Mouse (Mus musculus) erythroid progenitor cell, adult 5-6 weeks (primary cell): ENCODE results near the gene Frs3. TPM values are rescaled to one million over a fixed set of nuclear protein-coding genes. Genes with fewer than 3 reads are reported as not detected.
"Not testable (repeated sequence)": the region's sequence is repeated elsewhere in the genome, so short reads cannot be mapped to it uniquely, and the experiment has no call there.

Experiments used
- ATAC-seq: replicated peaks from 2 replicates; pipeline ENCODE4 v1.8.0; 2016; ENCODE audit warnings: moderate number of reproducible peaks, mild to moderate bottlenecking, moderate TSS enrichment, inconsistent platforms; ENCODE audit not compliant: poor library complexity, low FRiP score, severe bottlenecking
- total RNA-seq, 2 experiments: library from RNA; stranded (forward) in 1 of 2; stranded (reverse) in 1 of 2; fragments of 150-400 nt in 1 of 2; fragments of 186-747, 209-891 nt in 1 of 2; gene quantifications; 2 replicates each; pipeline versions ENCODE4 v1.2.3 to v1.2.4; 2015 to 2017; ENCODE audit warnings: low replicate concordance in 2 of 2

The Frs3 gene
- not detected in 2 replicates for total RNA-seq (2015; ENCODE audit: low replicate concordance)
- total RNA-seq (2017; ENCODE audit: low replicate concordance), result not detected in 2 replicates

DNA sequence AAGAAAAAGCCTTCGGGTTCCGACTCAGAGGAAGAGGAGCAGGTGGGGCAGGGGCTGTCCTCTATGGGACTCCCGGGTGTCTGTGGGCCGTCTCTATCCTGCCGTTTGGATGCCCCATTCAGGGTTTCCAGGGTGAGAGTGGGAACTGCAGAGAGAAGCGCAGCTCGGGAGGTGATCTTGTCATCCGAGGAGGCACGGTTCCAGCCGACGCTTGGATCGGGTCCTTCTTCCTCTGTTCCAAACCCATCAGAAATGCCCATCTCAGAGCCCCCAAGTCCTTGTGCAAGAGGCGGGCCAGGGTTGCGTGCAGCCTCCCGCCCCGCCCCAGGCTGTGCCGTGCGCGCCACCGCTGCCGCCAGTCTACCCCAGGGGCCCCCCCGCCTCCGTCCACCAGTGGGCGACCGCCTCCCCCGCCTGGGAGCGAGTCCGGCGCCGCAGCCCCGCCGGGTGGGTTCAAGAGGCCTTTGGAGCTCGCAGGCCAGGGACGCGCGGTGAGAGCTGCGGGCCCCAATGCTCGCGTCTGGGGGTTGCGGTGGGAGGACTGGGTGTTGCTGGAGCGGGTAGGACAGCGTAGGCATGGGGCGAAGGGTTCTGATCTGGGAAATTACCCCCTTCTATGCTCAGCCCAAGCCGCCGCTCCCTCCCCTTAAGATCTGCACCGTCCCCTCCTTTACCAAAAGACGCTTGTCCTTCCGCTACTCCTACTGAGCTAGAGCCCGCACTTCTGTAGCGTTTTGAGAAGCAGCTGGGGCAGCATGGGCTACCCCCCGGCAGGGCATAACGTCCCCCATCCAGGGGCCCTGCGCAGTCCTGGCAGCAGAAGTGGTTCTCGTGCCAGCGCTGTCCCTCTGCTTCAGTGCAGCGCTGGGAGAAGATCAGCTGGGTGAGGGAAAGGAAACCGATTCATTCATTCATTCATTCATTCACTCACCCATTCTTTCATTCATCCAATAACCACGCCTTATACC is at the start of gene Frs3:
TSS of gene Frs3 (plus strand) at position 423 of the 968 bp plus-strand sequence.
- no peak for ATAC-seq

DNA sequence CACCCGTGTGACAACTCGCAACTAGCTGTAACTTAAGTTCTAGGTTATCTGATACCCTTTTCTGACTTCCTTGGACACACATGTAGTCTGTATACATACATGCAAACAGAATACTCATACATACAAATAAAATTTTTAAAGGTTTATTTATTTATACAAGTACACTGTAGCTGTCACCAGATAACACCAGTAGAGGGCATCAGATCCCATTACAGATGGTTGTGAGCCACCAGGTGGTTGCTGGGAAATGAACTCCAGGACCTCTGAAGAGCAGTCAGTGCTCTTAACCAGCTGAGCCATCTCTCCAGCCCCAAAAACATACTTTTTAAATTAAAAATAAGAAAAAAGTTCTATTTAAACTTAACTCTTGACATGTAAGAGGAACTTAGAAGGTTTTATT is 45.8 kb upstream of the Frs3 start:
- ATAC-seq, result no peak

DNA sequence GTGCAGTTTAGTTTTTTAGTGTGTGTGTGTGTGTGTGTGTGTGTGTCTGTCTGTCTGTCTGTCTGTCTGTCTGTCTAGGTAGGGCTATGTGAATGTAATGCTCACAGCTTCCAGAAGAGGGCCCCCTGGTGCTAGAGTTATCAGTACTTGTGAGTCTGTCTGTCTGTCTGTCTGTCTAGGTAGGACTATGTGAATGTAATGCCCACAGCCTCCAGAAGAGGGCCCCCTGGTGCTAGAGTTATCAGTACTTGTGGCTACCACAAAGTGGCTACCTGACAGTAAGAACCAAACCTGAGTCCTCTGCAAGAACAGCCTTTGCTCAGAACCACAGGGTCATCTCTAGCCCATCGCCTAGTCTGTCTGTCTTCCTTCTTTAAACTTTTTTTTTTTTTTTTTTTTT is 42.1 kb upstream of the Frs3 start:
- peak; percentile 76 for ATAC-seq

DNA sequence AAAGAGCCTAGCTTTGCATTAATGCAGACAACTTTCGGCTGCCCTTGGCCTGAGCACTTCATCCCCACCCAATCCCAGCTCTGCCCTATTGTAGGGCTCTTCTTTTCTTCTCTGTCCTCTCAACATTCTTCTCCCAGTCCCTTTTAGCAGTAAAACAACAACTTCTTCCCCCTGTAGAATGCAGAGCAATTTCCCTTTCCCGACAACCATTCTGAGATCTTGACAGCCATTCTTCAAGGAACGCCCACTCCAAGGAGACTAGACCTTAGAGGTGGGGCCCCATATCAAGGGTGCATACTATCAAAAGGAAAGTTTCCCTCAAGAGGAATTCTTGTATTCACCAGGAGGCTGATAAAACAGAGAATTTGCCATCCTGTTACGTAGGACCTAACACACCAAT is 39.9 kb upstream of the Frs3 start:
- no peak for ATAC-seq

- no peak for ATAC-seq
Measured at GRCm38 (mm10) chr17:47651953-47652352, 36.9 kb upstream of the Frs3 start.

DNA sequence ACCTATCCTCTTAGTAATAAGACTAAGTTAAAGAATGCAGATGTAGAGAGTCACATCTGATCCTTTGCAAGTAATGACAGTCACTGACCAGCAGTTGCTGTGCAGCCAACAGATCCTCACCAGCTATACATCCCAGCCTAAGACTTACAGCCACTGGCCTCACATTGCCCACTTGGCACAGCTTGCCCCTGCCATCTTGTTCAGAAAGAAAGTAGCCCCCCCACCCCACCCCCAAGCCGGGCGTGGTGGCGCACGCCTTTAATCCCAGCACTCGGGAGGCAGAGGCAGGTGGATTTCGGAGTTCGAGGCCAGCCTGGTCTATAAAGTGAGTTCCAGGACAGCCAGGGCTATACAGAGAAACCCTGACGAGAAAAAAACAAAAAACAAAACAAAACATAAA is 34.5 kb upstream of the Frs3 start:
- not testable (repeated sequence) for ATAC-seq

DNA sequence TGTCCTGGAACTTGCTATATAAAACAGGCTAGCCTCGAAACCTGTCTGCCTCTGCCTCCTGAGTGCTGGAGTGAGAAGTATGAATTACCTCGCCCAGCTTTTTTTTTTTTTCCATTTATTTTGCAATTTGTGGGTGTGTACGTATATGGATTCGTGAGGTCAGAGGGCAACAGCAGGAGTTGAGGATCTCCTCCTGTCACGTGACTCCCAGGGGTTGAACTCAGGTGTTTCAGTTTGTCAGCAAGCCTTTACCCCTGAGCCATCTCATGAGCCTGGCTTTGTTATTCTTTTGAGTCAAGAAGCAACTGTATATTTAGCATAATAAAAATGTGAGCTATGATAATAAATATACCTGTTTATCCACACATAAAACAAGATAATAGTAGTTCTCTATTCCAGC is 33.1 kb upstream of the Frs3 start:
- no peak for ATAC-seq

GRCm38 (mm10) chr17:47657901-47658300 is 30.9 kb upstream of the Frs3 start:
- no peak for ATAC-seq

GRCm38 (mm10) chr17:47658741-47659243 is 30.0 kb upstream of the Frs3 start:
- ATAC-seq, result no peak

DNA sequence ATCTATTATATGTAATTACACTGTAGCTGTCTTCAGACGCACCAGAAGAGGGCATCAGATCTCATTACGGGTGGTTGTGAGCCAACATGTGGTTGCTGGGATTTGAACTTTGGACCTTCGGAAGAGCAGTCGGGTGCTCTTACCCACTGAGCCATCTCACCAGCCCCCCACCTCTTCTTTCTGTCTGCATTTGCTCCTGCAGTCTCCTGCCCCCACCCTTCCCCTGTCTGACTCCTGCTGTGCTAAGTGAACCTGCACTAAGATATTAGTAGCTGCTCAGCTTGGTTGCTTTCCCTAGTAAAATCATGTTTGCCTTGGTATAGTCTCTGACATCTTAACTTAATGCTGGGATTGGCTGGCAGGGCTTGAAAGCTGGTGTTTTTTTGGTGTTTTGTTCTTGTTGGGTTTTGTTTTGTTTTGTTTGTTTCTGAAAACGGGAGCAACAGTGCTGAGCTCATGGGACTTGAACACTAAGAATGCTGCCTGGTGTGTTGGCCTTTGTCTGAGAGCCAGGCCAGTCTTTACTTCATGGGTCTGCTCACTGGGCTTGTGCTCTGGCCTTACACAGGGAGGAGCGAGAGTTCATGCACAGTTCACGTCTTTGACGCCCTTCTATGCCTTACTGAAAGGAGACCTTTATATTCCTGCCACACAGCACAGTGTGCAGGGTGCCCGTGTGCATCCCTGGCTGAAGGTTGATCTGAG is 25.7 kb upstream of the Frs3 start:
- ATAC-seq, result no peak

- no peak for ATAC-seq
Measured at GRCm38 (mm10) chr17:47664474-47664873, 24.4 kb upstream of the Frs3 start.

GRCm38 (mm10) chr17:47669166-47669565 is 19.7 kb upstream of the Frs3 start:
- ATAC-seq, result no peak

- ATAC-seq, result no peak
Measured at GRCm38 (mm10) chr17:47671988-47672310, 16.9 kb upstream of the Frs3 start.

- ATAC-seq, result no peak; the same call in 1 of the 2 replicates
Measured at GRCm38 (mm10) chr17:47672311-47673111, 16.3 kb upstream of the Frs3 start.

- peak; percentile 32; the same call in 1 of the 2 replicates for ATAC-seq
Measured at GRCm38 (mm10) chr17:47676581-47676980, 12.2 kb upstream of the Frs3 start.

DNA sequence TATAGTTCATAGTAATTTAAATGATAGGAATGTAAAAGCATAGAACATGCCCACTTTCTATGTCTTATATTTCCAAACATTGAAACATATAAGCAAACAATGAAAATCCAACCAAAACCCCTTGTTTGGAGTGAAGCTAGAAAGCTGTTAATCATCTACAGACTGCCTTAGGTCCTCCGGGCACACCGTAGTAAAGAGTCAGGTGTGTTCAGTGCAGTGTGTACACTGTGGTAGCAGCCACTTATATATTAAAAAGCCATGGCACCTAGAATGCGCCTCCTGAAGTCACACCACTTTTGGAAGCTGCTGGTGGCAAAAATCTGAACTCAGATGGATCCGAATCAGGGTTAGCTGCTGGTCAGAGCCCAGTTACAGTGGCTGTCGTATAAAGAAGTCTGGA is 10.6 kb upstream of the Frs3 start:
- no peak for ATAC-seq

- ATAC-seq, result no peak
Measured at GRCm38 (mm10) chr17:47678702-47679101, 10.1 kb upstream of the Frs3 start.

DNA sequence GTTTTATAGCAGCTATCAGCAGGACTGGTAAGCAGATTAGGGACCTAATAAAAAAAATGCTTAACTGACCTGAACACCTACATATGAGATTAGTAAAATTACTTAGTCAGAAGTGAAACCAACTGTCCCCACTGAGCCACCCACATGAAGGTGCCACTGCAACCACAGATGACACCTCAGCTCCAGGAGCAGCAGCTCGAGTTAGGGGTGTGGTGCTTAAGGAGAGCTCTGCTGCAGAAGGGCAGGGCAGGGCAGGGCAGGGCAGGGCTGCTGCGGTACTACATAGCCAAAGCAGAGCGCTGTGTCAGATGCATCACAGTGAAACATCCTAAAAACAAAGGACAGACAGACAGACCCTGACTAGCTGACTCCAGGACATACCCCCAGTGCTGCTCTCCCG is 6.0 kb upstream of the Frs3 start:
- ATAC-seq, result no peak

DNA sequence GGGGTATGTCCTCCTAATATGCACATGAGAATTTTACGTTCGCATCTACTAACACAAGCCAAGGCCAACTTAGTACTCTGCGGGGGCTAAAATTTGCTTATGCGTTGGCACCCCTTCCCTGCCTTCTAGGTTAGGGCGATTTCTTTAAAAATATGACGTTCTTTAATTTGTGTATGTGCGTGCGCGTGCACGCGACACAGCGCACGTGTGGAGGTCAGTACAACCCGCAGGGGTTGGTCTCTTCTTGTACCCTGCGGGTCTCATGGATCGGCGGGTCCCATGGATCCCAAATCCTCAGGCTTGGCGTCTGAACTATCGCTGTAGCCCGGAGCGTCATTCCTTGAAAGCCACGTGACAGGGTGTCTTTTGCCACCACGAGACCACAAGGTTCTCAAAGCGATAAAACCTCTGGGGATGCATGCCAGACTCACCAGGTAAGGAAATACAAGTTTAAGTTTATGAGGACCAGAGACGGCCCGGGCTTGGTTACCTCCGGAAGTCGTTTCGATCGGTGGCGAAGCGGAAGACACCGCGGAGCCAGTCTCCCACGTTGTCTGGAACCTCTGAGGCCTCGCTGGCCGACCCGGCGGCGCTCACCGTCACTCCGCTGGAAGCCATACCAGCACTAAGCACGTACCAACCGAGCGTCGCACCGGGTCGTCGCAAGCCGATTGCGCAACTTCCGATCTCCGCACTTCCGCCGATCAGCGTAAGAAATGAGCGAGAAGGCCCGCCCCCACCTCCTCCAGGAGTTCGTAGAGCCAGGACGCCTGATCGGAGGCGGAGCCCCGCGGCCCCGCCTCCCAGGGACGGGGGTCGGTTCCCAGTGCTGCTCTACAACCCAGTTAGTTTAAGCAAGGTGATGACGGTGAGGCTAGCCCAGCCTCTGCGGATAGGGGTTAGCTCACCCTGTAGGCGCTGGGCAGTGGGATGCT is 1.2 kb upstream of the Frs3 start:
- peak; percentile 94 for ATAC-seq
